Mouse (Mus musculus): Measurements from ENCODE around the gene Bicdl1.

- TF ChIP-seq CTCF (IDR thresholded peaks at IDR 0.05; ENCODE audit: low read depth) = no peak
- no peak for TF ChIP-seq EP300 (IDR thresholded peaks at IDR 0.05; ENCODE audit: low read depth)
These were observed 30.2 kb downstream of the Bicdl1 start for GRCm38 (mm10) chr5:115701215-115701614.

Data from heart, postnatal 0 days (tissue).